Mouse (Mus musculus) ES-E14 (cell line): ENCODE measurements around the gene Slc27a1.

Experiments
- CHD2 ChIP-seq: IDR thresholded peaks from 2 replicates; pipeline ENCODE4 v1.6.1; 2014; ENCODE audit warnings: mild to moderate bottlenecking, low read depth, low read length, inconsistent platforms
- HCFC1 ChIP-seq: IDR thresholded peaks from 2 replicates; pipeline ENCODE4 v1.6.1; 2012; ENCODE audit warnings: low read length, inconsistent platforms, borderline replicate concordance; ENCODE audit not compliant: insufficient read depth

- no peak for TF ChIP-seq HCFC1
- TF ChIP-seq CHD2 = no peak
These were observed 11.5 kb downstream of the Slc27a1 start for GRCm38 (mm10) chr8:71580201-71580600.
